Mouse (Mus musculus): ENCODE measurements around the gene Ankrd42. TPM values are rescaled to one million over a fixed set of nuclear protein-coding genes. Genes with fewer than 3 reads are reported as not detected.

The Ankrd42 gene
- polyA plus RNA-seq, 1 experiment: 140 TPM

DNA sequence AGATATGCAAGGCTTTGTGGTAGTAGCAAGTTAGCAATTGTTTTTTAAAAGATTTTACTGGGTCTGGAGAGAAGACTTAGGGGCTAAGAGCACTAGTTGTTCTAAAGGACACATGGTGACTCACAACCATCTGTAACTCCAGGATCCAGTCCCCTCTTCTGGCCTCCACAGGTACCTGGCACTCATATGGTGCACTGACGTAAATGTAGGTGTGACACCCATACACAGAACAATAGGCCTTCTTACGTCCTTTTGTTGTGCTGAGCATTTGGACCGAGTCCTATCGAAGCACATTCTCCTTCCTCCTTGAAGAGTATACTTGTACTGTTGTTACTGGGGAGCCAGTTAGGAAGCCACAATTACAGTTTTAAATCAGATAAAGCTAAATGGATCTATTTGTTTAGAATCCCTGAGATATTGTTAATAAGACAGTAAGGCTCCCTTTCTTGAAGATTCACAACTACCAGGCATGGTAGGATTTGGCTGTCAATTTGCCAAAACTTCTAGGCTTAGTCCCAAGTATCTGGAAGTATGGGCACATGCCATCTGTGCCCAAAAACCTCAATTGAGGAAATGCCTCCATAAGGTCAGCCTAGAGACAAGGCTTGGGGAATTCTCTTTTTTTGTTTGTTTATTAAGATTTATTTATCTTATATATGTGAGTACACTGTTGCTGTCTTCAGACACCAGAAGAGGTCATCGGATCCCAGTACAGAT, 56.3 kb downstream of the Ankrd42 start:
- H3K27ac ChIP-seq (ENCODE audit: control insufficient read depth, insufficient read depth, low read depth, low read length): no peak overlapping the region
- no peak for TF ChIP-seq POLR2A (IDR thresholded peaks at IDR 0.05; ENCODE audit: control insufficient read depth, low read depth, low read length)
- no peak for TF ChIP-seq CTCF (IDR thresholded peaks at IDR 0.05; ENCODE audit: control insufficient read depth, insufficient read depth, insufficient replicate concordance, low read depth, low read length)
- H3K4me3 ChIP-seq (ENCODE audit: control insufficient read depth, low read depth, low read length): no peak overlapping the region
- H3K27me3 ChIP-seq (ENCODE audit: control insufficient read depth, insufficient read depth, low read length): no peaks in the 10 kb centered on the region
- H3K36me3 ChIP-seq (ENCODE audit: control insufficient read depth, insufficient read depth, low read length): no peaks in the 10 kb centered on the region
- no peaks in the 10 kb centered on the region for H3K4me1 ChIP-seq (ENCODE audit: control insufficient read depth, insufficient read depth, low read length)

- TF ChIP-seq CTCF (IDR thresholded peaks at IDR 0.05; ENCODE audit: control insufficient read depth, insufficient read depth, insufficient replicate concordance, low read depth, low read length) (no peak), POLR2A (IDR thresholded peaks at IDR 0.05; ENCODE audit: control insufficient read depth, low read depth, low read length) (no peak)
- no peaks in the 10 kb centered on the region for H3K36me3 ChIP-seq (ENCODE audit: control insufficient read depth, insufficient read depth, low read length)
- H3K27ac ChIP-seq (ENCODE audit: control insufficient read depth, insufficient read depth, low read depth, low read length): no peak overlapping the region
- H3K27me3 ChIP-seq (ENCODE audit: control insufficient read depth, insufficient read depth, low read length): no peaks in the 10 kb centered on the region
- H3K4me1 ChIP-seq (ENCODE audit: control insufficient read depth, insufficient read depth, low read length): no peaks in the 10 kb centered on the region
- H3K4me3 ChIP-seq (ENCODE audit: control insufficient read depth, low read depth, low read length): no peak overlapping the region
Measured at GRCm38 (mm10) chr7:92566775-92567174, 70.2 kb downstream of the Ankrd42 start.

DNA sequence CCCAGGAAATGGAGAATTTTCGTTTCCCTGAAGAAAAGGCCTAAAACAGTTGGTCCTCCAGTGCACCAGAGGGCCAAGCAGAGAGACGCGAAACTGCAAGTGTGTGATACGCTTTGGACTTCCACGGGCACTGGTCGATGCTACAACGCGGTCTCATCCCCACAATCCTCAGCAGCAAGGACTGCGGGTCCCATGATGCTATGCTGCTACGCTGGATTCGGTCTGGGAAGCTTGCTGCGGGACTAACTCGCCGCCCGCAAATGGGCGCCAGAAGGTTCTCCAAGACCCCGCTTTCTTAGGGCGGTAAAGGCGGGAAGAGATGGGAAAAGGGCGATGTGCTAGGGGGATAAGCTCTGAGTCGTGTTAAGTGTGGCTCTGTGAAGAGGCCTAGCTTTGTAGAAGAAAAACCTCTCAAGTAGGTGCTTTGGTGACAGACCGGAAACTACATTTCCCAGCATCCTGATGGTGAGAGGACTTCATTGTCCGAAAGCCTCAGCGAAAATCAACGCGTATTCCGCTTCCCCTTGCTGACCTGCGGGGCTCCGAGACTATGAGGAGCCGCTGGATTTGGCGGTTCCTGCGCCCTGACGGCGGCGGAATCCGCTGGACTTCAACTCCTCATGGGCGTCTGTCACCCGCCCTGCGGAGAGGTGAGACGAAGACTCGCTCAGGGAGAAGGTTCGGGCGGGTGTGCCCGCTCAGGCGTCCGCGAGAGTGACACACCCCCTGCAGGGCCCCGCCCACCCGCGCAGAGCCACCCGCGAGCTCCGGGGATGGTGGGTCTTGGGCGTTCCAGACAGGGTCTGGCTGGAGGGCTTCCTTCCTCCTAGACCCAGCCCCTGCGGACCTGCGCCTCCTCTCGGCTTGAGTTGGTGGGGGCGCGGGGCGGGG, 75.7 kb downstream of the Ankrd42 start, which contains the start of gene Ccdc90b:
Gene Ccdc90b, plus strand, starts transcription at position 164 of the 891 bp plus-strand sequence.
- TF ChIP-seq POLR2A (IDR thresholded peaks at IDR 0.05; ENCODE audit: control insufficient read depth, low read depth, low read length) (peak; percentile 83), CTCF (IDR thresholded peaks at IDR 0.05; ENCODE audit: control insufficient read depth, insufficient read depth, insufficient replicate concordance, low read depth, low read length) (peak; percentile 48; the same call in 1 of the 2 replicates)
- Histone ChIP-seq H3K4me1 (ENCODE audit: control insufficient read depth, insufficient read depth, low read length) (peaks cover 2% of the 10 kb centered on the region; the same call in 1 of the 2 replicates), H3K36me3 (ENCODE audit: control insufficient read depth, insufficient read depth, low read length) (no peaks in the 10 kb centered on the region), H3K27me3 (ENCODE audit: control insufficient read depth, insufficient read depth, low read length) (no peaks in the 10 kb centered on the region), H3K27ac (ENCODE audit: control insufficient read depth, insufficient read depth, low read depth, low read length) (peak within 1 kb of the TSS; percentile 83), H3K4me3 (ENCODE audit: control insufficient read depth, low read depth, low read length) (peak within 1 kb of the TSS; percentile 88)

DNA sequence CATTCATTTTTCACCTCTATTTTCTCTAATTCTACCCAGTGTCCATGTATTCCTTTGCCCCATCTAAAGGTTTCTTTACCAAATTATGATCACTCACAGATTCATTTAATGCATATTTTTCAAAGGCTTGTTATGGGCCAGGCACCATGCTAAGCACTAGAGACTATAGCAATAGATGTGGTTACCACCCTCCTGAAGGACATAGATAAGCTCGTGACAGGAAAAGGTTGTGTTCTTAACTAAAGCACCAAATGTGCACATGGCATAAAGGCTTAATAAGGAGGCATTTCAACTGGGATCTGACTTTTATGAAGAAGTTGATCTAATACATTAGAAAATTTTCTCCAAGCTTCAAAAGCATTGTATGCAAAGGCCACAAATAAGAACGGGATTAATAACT, 78.2 kb downstream of the Ankrd42 start:
- TF ChIP-seq POLR2A (IDR thresholded peaks at IDR 0.05; ENCODE audit: control insufficient read depth, low read depth, low read length): no peak
- TF ChIP-seq CTCF (IDR thresholded peaks at IDR 0.05; ENCODE audit: control insufficient read depth, insufficient read depth, insufficient replicate concordance, low read depth, low read length): no peak

GRCm38 (mm10) chr7:92550990-92551392, 86.0 kb downstream of the Ankrd42 start:
- no peak overlapping the region for H3K4me3 ChIP-seq (ENCODE audit: control insufficient read depth, low read depth, low read length)
- TF ChIP-seq CTCF (IDR thresholded peaks at IDR 0.05; ENCODE audit: control insufficient read depth, insufficient read depth, insufficient replicate concordance, low read depth, low read length): no peak
- no peak for TF ChIP-seq POLR2A (IDR thresholded peaks at IDR 0.05; ENCODE audit: control insufficient read depth, low read depth, low read length)
- no peaks in the 10 kb centered on the region for H3K27me3 ChIP-seq (ENCODE audit: control insufficient read depth, insufficient read depth, low read length)
- no peaks in the 10 kb centered on the region for H3K36me3 ChIP-seq (ENCODE audit: control insufficient read depth, insufficient read depth, low read length)
- H3K4me1 ChIP-seq (ENCODE audit: control insufficient read depth, insufficient read depth, low read length): no peaks in the 10 kb centered on the region
- no peak overlapping the region for H3K27ac ChIP-seq (ENCODE audit: control insufficient read depth, insufficient read depth, low read depth, low read length)

More for the DNA sequence above, 78.2 kb downstream of the Ankrd42 start:
- Histone ChIP-seq H3K4me3 (ENCODE audit: control insufficient read depth, low read depth, low read length) (no peak overlapping the region), H3K4me1 (ENCODE audit: control insufficient read depth, insufficient read depth, low read length) (peaks cover 2% of the 10 kb centered on the region; the same call in 1 of the 2 replicates), H3K27ac (ENCODE audit: control insufficient read depth, insufficient read depth, low read depth, low read length) (no peak overlapping the region), H3K27me3 (ENCODE audit: control insufficient read depth, insufficient read depth, low read length) (no peaks in the 10 kb centered on the region), H3K36me3 (ENCODE audit: control insufficient read depth, insufficient read depth, low read length) (no peaks in the 10 kb centered on the region)

GRCm38 (mm10) chr7:92550248-92550989, 86.5 kb downstream of the Ankrd42 start:
- no peak overlapping the region for H3K27ac ChIP-seq (ENCODE audit: control insufficient read depth, insufficient read depth, low read depth, low read length)
- no peaks in the 10 kb centered on the region for H3K27me3 ChIP-seq (ENCODE audit: control insufficient read depth, insufficient read depth, low read length)
- H3K4me1 ChIP-seq (ENCODE audit: control insufficient read depth, insufficient read depth, low read length): no peaks in the 10 kb centered on the region
- H3K4me3 ChIP-seq (ENCODE audit: control insufficient read depth, low read depth, low read length): no peak overlapping the region
- no peaks in the 10 kb centered on the region for H3K36me3 ChIP-seq (ENCODE audit: control insufficient read depth, insufficient read depth, low read length)
- no peak for TF ChIP-seq POLR2A (IDR thresholded peaks at IDR 0.05; ENCODE audit: control insufficient read depth, low read depth, low read length)
- no peak for TF ChIP-seq CTCF (IDR thresholded peaks at IDR 0.05; ENCODE audit: control insufficient read depth, insufficient read depth, insufficient replicate concordance, low read depth, low read length)
